Mouse (Mus musculus) neural tube, embryonic 13.5 days (tissue): ENCODE data around the gene Kcng4. TPM values are rescaled to one million over a fixed set of nuclear protein-coding genes. Genes with fewer than 3 reads are reported as not detected.

ENCODE experiments used
- ATAC-seq: fragments of 200-750 bp; cut with Nextera tagmentation; 2 replicates; pipeline ENCODE4 v1.8.0; 2017; ENCODE audit warnings: low read depth, mild to moderate bottlenecking, moderate TSS enrichment, moderate library complexity
- H3K27ac ChIP-seq: fragments of 300-500 bp; sonication (generic); replicated peaks from 2 replicates; pipeline ENCODE4 v1.5.1; 2015; ENCODE audit warnings: moderate library complexity, mild to moderate bottlenecking, inconsistent platforms
- H3K27me3 ChIP-seq: fragments of 300-500 bp; sonication (generic); 2 replicates; pipeline ENCODE4 v1.6.1; 2015; ENCODE audit warnings: mild to moderate bottlenecking, inconsistent platforms
- H3K36me3 ChIP-seq: fragments of 300-500 bp; sonication (generic); 2 replicates; pipeline ENCODE4 v1.6.1; 2015; ENCODE audit warnings: mild to moderate bottlenecking, inconsistent platforms
- H3K4me1 ChIP-seq: fragments of 300-500 bp; sonication (generic); replicated peaks from 2 replicates; pipeline ENCODE4 v1.6.1; 2015; ENCODE audit warnings: inconsistent platforms
- H3K4me2 ChIP-seq: fragments of 300-500 bp; sonication (generic); 2 replicates; pipeline ENCODE4 v1.6.1; 2015; ENCODE audit warnings: inconsistent platforms, mild to moderate bottlenecking, moderate library complexity
- H3K4me3 ChIP-seq: fragments of 300-500 bp; sonication (generic); 2 replicates; pipeline ENCODE4 v1.5.1; 2015; ENCODE audit warnings: mild to moderate bottlenecking, inconsistent platforms
- H3K9ac ChIP-seq: fragments of 300-500 bp; sonication (generic); 2 replicates; pipeline ENCODE4 v1.6.1; 2015; ENCODE audit warnings: moderate library complexity, mild to moderate bottlenecking, inconsistent platforms
- H3K9me3 ChIP-seq: fragments of 300-500 bp; sonication (generic); 2 replicates; pipeline ENCODE4 v1.6.1; 2016; ENCODE audit warnings: inconsistent platforms
- WGBS: fragments of 180-500 bp; shearing (Covaris S2); methylation state at CpG from one replicate; pipeline ENCODE4 v1.1.7; 2015; 5-methylcytosine and 5-hydroxymethylcytosine counted together
- polyA plus RNA-seq: library from polyadenylated mRNA; unstranded; fragments of >200 nt; fragmentation: Nextera tagmentation; extraction: Ambion mirVana; gene quantifications from 2 replicates; pipeline ENCODE4 v1.2.1, GENCODE M21; 2015

Kcng4 gene
- polyA plus RNA-seq, 1 experiment from 2014 or later = not detected

GRCm38 (mm10) chr8:119638261-119638660 lies 2.8 kb upstream of the Kcng4 start:
- H3K4me1 ChIP-seq = peaks cover 23% of the 10 kb centered on the region
- H3K4me2 ChIP-seq = no peak overlapping the region
- ATAC-seq = no peak
- H3K4me3 ChIP-seq = no peak overlapping the region
- no peak overlapping the region for H3K27ac ChIP-seq
- no peaks in the 10 kb centered on the region for H3K9me3 ChIP-seq
- WGBS = 83% methylated on average over 6 of the region's 6 CpGs
- H3K36me3 ChIP-seq = no peaks in the 10 kb centered on the region
- H3K9ac ChIP-seq = no peak overlapping the region
- H3K27me3 ChIP-seq = peaks cover 18% of the 10 kb centered on the region

DNA sequence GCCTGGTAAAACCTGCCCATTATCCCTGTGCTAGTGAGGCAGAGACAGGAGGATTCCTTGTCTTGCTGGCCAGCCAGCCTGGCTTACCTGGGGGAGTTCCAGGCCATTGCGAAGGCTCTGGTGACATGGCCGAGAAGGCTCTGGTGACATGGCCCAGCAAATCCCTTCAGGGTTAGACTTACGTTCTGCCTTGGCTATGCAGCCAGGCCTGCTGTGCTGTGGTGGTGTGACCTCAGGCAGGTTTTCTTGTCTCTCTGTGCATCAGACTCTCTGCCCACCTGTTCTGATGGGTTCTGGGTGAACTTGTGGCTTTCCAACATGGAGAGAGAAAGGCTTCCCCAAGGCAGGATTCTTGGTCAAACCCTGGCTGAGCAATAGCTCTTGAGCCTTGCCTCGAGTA lies 1.9 kb upstream of the Kcng4 start:
- no peak overlapping the region for H3K9ac ChIP-seq
- H3K4me2 ChIP-seq = no peak overlapping the region
- no peak overlapping the region for H3K4me3 ChIP-seq
- no peaks in the 10 kb centered on the region for H3K9me3 ChIP-seq
- peaks cover 23% of the 10 kb centered on the region for H3K4me1 ChIP-seq
- no peak overlapping the region for H3K27ac ChIP-seq
- no peak for ATAC-seq
- H3K36me3 ChIP-seq = no peaks in the 10 kb centered on the region
- WGBS = 90% methylated on average over 4 of the region's 4 CpGs
- H3K27me3 ChIP-seq = peaks cover 20% of the 10 kb centered on the region

DNA sequence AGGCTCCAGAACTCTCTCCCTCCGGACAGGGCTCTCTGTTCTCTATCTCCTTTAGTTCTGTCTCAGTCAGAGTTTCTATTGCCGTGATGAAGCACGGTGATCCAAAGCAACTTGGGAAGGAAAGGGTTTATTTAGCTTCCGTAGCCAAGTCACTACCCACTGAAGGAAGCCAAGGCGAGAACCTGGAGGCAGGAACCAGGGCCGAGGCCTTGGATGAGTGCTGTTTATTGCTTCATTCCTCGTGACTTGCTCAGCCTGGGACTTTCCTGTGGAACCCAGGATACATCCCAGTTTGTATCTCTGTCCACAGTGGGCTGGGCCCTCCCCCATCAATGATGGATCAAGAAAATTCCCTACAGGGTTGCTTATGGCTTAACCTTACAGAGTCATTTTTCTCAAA lies 1.3 kb upstream of the Kcng4 start:
- H3K36me3 ChIP-seq = no peaks in the 10 kb centered on the region
- peaks cover 23% of the 10 kb centered on the region for H3K4me1 ChIP-seq
- 64% methylated on average over 7 of the region's 7 CpGs for WGBS
- H3K27me3 ChIP-seq = peaks cover 20% of the 10 kb centered on the region
- no peak overlapping the region for H3K4me2 ChIP-seq
- no peak overlapping the region for H3K27ac ChIP-seq
- H3K4me3 ChIP-seq = no peak overlapping the region
- no peaks in the 10 kb centered on the region for H3K9me3 ChIP-seq
- ATAC-seq = no peak
- H3K9ac ChIP-seq = no peak overlapping the region

DNA sequence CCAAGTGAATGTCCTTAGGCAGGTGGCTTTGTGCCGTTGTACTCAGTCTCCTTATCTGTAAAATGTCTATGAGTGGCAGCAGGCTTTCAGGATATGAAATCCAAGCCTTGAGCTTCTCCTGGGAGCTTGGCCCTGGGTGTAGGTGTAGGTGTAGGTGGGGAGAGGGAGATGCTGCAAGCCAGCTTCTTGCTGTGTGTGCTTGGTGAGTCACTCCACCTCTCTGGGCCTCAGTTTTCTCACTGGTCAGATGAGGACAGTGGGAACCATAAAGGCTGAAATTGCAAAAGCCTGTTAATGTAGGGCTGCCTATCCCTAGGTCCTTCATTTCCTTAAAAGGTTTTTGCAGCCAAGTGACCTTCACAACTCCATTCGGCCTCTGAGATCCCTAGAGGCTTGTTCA lies 478 bp upstream of the Kcng4 start:
- ATAC-seq = no peak
- H3K27ac ChIP-seq = no peak overlapping the region
- no peaks in the 10 kb centered on the region for H3K9me3 ChIP-seq
- H3K4me3 ChIP-seq = no peak overlapping the region
- peaks cover 20% of the 10 kb centered on the region for H3K27me3 ChIP-seq
- no peaks in the 10 kb centered on the region for H3K36me3 ChIP-seq
- no peak overlapping the region for H3K9ac ChIP-seq
- peaks cover 28% of the 10 kb centered on the region for H3K4me1 ChIP-seq
- H3K4me2 ChIP-seq = no peak overlapping the region
- WGBS = 70% methylated on average over 2 of the region's 2 CpGs

DNA sequence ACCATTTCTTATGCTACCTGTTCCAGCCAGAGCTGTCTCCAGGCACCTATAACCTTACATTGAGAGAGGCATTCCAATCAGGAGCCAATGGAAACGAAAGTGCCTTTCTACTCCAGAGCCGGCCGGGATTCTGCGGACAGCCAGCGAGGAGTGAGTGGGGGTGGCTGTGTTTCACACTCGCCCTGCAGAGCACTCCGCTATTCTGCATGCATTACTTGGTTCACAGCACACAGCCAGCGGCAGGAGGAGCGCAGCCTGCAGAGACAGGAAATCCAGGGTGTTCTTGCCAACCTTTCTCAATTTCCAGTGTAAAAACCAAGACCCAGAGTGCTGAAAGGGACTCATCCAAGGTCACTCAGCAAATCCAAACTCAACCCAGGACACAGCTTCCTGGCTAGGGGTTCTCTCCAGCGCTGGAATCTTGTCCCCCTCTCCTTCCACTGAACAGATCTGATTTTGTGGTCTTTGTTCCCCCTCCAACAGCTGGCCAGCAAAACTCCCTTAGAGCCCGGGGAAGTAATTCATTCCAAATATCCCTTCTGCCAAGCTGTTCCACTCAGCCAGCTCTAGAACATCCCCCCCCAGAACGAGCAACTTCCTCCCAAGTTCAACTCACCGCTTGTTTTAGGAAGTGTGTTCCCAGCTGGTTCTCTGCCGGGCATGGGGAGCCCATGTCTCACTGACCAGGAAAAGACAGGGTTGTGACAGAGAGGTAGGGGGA lies 704 bp downstream of the Kcng4 start:
- peaks cover 20% of the 10 kb centered on the region for H3K27me3 ChIP-seq
- peaks cover 33% of the 10 kb centered on the region for H3K4me1 ChIP-seq
- H3K4me2 ChIP-seq = no peak overlapping the region
- H3K27ac ChIP-seq = 0 out of 2 replicates have a peak overlapping the region, but pooled peaks have one; percentile 4
- no peak overlapping the region for H3K4me3 ChIP-seq
- no peak for ATAC-seq
- 24% methylated on average over 14 of the region's 14 CpGs for WGBS
- no peak overlapping the region for H3K9ac ChIP-seq
- H3K9me3 ChIP-seq = no peaks in the 10 kb centered on the region
- H3K36me3 ChIP-seq = no peaks in the 10 kb centered on the region

GRCm38 (mm10) chr8:119632909-119633308 lies 2.6 kb downstream of the Kcng4 start:
- H3K27ac ChIP-seq = no peak overlapping the region
- WGBS = 55% methylated on average over 29 of the region's 29 CpGs
- 0 out of 2 replicates have a peak overlapping the region, but pooled peaks have one; percentile 26 for H3K9ac ChIP-seq
- no peak overlapping the region for H3K4me2 ChIP-seq
- peaks cover 20% of the 10 kb centered on the region for H3K27me3 ChIP-seq
- no peak for ATAC-seq
- H3K4me1 ChIP-seq = peaks cover 33% of the 10 kb centered on the region
- H3K36me3 ChIP-seq = no peaks in the 10 kb centered on the region
- no peaks in the 10 kb centered on the region for H3K9me3 ChIP-seq
- no peak overlapping the region for H3K4me3 ChIP-seq

DNA sequence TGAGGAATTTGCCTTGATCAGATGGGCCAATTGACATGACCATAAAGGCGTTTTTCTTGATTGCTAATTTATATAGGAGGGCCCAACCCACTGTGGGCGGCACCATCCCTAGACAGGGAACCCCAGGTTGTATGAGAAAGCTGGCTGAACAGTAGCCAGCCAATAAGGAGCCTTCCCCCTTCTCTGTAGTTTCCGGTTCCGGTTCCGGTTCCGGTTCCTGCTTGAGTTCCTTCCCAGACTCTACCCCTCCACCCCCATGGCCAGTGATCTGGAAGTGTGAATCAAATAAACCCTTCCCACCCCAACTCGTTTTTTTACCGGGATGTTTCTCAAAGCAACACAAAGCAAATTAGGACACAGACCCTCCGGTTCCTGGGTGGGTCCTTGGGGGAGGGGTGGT lies 3.2 kb downstream of the Kcng4 start:
- ATAC-seq = no peak
- WGBS = 88% methylated on average over 9 of the region's 9 CpGs
- Histone ChIP-seq H3K9ac (no peak overlapping the region), H3K4me3 (no peak overlapping the region), H3K36me3 (no peaks in the 10 kb centered on the region), H3K4me1 (peaks cover 33% of the 10 kb centered on the region), H3K9me3 (no peaks in the 10 kb centered on the region), H3K4me2 (no peak overlapping the region), H3K27ac (no peak overlapping the region), H3K27me3 (peaks cover 13% of the 10 kb centered on the region)

- Histone ChIP-seq H3K36me3 (no peaks in the 10 kb centered on the region), H3K27ac (no peak overlapping the region), H3K9me3 (no peaks in the 10 kb centered on the region), H3K4me1 (peaks cover 32% of the 10 kb centered on the region), H3K27me3 (peaks cover 11% of the 10 kb centered on the region), H3K9ac (no peak overlapping the region), H3K4me2 (no peak overlapping the region), H3K4me3 (no peak overlapping the region)
- peak; percentile 53; the same call in 1 of the 2 replicates for ATAC-seq
- WGBS = 16% methylated on average over 3 of the region's 3 CpGs
Observed at GRCm38 (mm10) chr8:119630841-119631240, 4.6 kb downstream of the Kcng4 start.

DNA sequence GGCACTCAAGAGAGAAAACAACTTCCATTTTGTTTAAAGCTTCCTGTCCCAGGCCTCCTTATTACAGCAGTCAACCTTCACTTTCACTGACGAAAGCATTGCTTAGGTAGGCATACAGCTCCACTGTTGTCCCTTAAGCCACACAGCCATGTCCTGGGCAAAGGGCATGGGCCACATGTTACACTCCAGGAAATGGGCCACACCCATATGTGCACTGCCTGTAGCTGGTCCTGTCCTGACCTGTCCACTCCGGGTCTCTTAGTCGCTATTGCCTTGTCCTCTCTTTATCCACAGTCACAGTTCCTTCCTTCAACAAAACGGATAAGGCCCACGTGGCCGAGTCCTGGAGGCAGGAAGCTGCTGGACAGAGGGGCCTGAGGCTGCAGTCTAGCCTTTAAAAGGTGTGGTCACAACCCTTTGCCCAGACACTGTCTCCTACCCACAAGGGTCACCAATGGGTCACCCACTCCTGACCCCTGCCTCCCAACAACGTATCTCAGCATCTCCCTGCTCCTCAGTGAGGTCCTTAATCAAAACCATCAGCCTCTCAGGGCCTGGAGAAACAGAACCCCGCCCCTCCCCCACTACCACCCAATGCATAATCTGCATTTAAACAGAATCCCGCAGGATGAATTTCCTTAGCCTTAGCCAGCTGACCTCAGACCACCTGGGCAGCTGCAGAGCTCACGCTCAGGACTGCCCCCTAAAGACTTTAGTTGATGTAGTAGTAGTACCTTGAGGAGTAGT lies 7.7 kb downstream of the Kcng4 start:
- Histone ChIP-seq H3K27me3 (no peaks in the 10 kb centered on the region), H3K4me2 (no peak overlapping the region), H3K9me3 (no peaks in the 10 kb centered on the region), H3K36me3 (no peaks in the 10 kb centered on the region), H3K27ac (no peak overlapping the region), H3K9ac (no peak overlapping the region), H3K4me3 (no peak overlapping the region), H3K4me1 (peaks cover 14% of the 10 kb centered on the region)
- WGBS = 40% methylated on average over 10 of the region's 10 CpGs
- ATAC-seq = no peak

DNA sequence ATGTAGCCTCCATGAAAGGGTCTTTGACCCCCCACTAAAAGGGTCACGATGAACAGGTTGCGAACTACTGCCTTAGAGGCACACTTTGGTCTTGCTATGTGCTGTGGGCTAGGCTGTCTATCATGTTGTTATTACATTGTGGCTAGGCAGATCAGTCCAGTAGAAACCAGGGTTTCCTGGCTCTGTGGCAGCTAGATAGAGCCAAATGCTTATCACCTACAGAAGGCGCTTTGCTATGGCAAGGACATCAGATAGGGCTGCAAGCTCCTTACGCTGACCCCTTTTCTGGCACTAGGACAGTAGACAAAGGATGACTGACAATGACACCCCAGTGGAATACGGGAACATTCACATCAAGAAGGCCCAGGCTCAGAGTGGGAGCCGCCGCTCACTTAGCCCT lies 8.3 kb downstream of the Kcng4 start:
- ATAC-seq = no peak
- no peak overlapping the region for H3K9ac ChIP-seq
- no peak overlapping the region for H3K27ac ChIP-seq
- H3K4me2 ChIP-seq = no peak overlapping the region
- peaks cover 14% of the 10 kb centered on the region for H3K4me1 ChIP-seq
- no peaks in the 10 kb centered on the region for H3K36me3 ChIP-seq
- no peaks in the 10 kb centered on the region for H3K9me3 ChIP-seq
- H3K27me3 ChIP-seq = no peaks in the 10 kb centered on the region
- no peak overlapping the region for H3K4me3 ChIP-seq
- WGBS = 89% methylated on average over 7 of the region's 7 CpGs

DNA sequence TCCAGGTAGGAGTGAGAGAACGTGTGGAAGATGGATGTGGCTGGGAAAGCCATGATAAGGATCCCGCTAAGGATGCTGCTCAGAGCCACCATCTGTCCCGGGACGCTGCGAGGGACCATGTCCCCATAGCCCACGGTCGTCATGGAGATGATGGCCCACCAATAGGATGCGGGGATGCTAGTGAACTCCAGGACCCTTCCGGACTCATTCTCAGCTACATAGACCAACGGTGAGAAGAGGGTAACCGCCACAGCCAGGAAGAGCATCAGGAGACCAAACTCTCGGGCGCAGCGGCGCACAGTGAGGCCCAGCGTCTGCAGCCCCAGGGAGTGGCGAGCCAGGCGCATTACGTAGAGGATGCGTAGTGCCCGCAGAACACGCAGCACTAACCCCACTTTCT lies 9.7 kb downstream of the Kcng4 start:
- 72% methylated on average over 22 of the region's 22 CpGs for WGBS
- Histone ChIP-seq H3K9ac (no peak overlapping the region), H3K36me3 (no peaks in the 10 kb centered on the region), H3K27me3 (no peaks in the 10 kb centered on the region), H3K4me3 (no peak overlapping the region), H3K27ac (no peak overlapping the region), H3K4me1 (peaks cover 7% of the 10 kb centered on the region), H3K4me2 (no peak overlapping the region), H3K9me3 (no peaks in the 10 kb centered on the region)
- ATAC-seq = no peak

DNA sequence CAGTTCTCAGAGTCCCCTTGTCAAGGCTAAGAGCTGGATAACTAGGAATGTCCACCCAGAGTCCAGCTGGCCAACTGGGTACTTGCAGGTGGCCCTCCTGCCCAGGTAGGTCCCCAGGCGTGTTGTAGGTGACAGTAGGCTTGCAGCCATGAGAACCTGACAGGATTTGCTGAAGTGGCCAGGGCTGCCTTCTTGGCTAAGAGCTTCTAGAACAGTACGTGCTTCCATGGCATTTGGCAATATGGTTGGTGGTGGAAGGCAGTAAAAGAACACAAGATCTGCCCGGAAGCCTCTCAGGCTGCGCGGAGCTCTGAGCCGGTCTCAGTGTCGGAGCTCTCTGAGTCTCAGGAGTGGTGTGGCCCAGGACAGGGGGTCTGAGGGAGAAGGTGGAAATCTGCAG lies 10.6 kb downstream of the Kcng4 start:
- Histone ChIP-seq H3K9me3 (no peaks in the 10 kb centered on the region), H3K4me1 (no peaks in the 10 kb centered on the region; the same call in 1 of the 2 replicates), H3K36me3 (no peaks in the 10 kb centered on the region), H3K4me3 (no peak overlapping the region), H3K4me2 (no peak overlapping the region), H3K27me3 (no peaks in the 10 kb centered on the region), H3K27ac (no peak overlapping the region), H3K9ac (no peak overlapping the region)
- ATAC-seq = no peak
- 88% methylated on average over 7 of the region's 7 CpGs for WGBS
